Mouse (Mus musculus) forelimb bud, embryonic 11.5 days (tissue): ENCODE results near the gene Slc10a1.
A peak's percentile ranks its signal among the peaks of the same experiment; 100 is the strongest.
"Not testable (repeated sequence)": the region's sequence is repeated elsewhere in the genome, so short reads cannot be mapped to it uniquely, and the experiment has no call there.

Experiments used
- DNase-seq: peaks from one replicate; pipeline ENCODE4 v3.0.0-alpha.2; 2012; ENCODE audit warnings: low read depth, low spot score

Slc10a1 gene

GRCm38 (mm10) chr12:80966059-80966838 lies 2.3 kb downstream of the Slc10a1 start:
- no peak for DNase-seq

- DNase-seq: no peak
These were observed 5.9 kb downstream of the Slc10a1 start for GRCm38 (mm10) chr12:80962566-80962965.

- DNase-seq: no peak
These were observed 10.5 kb downstream of the Slc10a1 start for GRCm38 (mm10) chr12:80957961-80958360.

- no peak for DNase-seq
These were observed 12.5 kb downstream of the Slc10a1 start for GRCm38 (mm10) chr12:80956039-80956438.

- DNase-seq: no peak
These were observed 16.0 kb downstream of the Slc10a1 start for GRCm38 (mm10) chr12:80952526-80952925.

- no peak for DNase-seq
These were observed 16.8 kb downstream of the Slc10a1 start for GRCm38 (mm10) chr12:80951640-80952219.

- DNase-seq: not testable (repeated sequence)
These were observed 18.9 kb downstream of the Slc10a1 start for GRCm38 (mm10) chr12:80949603-80950002.

GRCm38 (mm10) chr12:80948202-80948601 lies 20.3 kb downstream of the Slc10a1 start:
- DNase-seq: no peak

- peak; percentile 98 for DNase-seq
These were observed 22.5 kb downstream of the Slc10a1 start for GRCm38 (mm10) chr12:80945996-80946355.

GRCm38 (mm10) chr12:80945334-80945995 lies 23.0 kb downstream of the Slc10a1 start, which contains the start of gene Srsf5:
Gene Srsf5, plus strand, starts transcription at chr12:80945504.
- DNase-seq: peak; percentile 98

GRCm38 (mm10) chr12:80944963-80945333 lies 23.6 kb downstream of the Slc10a1 start:
- not testable (repeated sequence) for DNase-seq

GRCm38 (mm10) chr12:80944204-80944603 lies 24.3 kb downstream of the Slc10a1 start:
- no peak for DNase-seq

GRCm38 (mm10) chr12:80943395-80943794 lies 25.1 kb downstream of the Slc10a1 start:
- DNase-seq: no peak

GRCm38 (mm10) chr12:80941886-80942285 lies 26.6 kb downstream of the Slc10a1 start:
- DNase-seq: no peak

GRCm38 (mm10) chr12:80939165-80939564 lies 29.3 kb downstream of the Slc10a1 start:
- DNase-seq: no peak

- DNase-seq: no peak
These were observed 29.9 kb downstream of the Slc10a1 start for GRCm38 (mm10) chr12:80938642-80939041.

- DNase-seq: no peak
These were observed 31.0 kb downstream of the Slc10a1 start for GRCm38 (mm10) chr12:80937331-80938029.

- no peak for DNase-seq
These were observed 31.8 kb downstream of the Slc10a1 start for GRCm38 (mm10) chr12:80936751-80937150.

- DNase-seq: no peak
These were observed 35.6 kb downstream of the Slc10a1 start for GRCm38 (mm10) chr12:80932865-80933264.

- no peak for DNase-seq
These were observed 36.9 kb downstream of the Slc10a1 start for GRCm38 (mm10) chr12:80931402-80932140.

GRCm38 (mm10) chr12:80930141-80930540 lies 38.4 kb downstream of the Slc10a1 start:
- no peak for DNase-seq
